Mouse (Mus musculus) E14TG2a.4 (cell line): ENCODE measurements around the gene Sap30bp.

Source experiments
- H3K27me3 ChIP-seq: 2 replicates; pipeline ENCODE4 v1.6.1; 2014; ENCODE audit warnings: low read length, control low read depth; ENCODE audit not compliant: insufficient read depth
- H3K36me3 ChIP-seq: 2 replicates; pipeline ENCODE4 v1.6.1; 2014; ENCODE audit warnings: low read length, control low read depth; ENCODE audit not compliant: insufficient read depth
- H3K4me1 ChIP-seq: replicated peaks from 2 replicates; pipeline ENCODE4 v1.6.1; 2014; ENCODE audit warnings: low read depth, low read length, control low read depth
- H3K4me3 ChIP-seq: replicated peaks from 2 replicates; pipeline ENCODE4 v1.5.1; 2014; ENCODE audit warnings: mild to moderate bottlenecking, low read length
- H3K9me3 ChIP-seq: 2 replicates; pipeline ENCODE4 v1.6.1; 2014; ENCODE audit warnings: low read length, control low read depth
- CTCF ChIP-seq: conservative IDR thresholded peaks from 2 replicates; pipeline ENCODE4 v1.5.1; 2014; ENCODE audit warnings: low read length
- NANOG ChIP-seq: IDR thresholded peaks from 2 replicates; pipeline ENCODE4 v1.6.1; 2014; ENCODE audit warnings: borderline replicate concordance, low read length, mixed read lengths
- POU5F1 ChIP-seq: IDR thresholded peaks from 2 replicates; pipeline ENCODE4 v1.6.1; 2014; ENCODE audit warnings: low read length, borderline replicate concordance

Gene Sap30bp

GRCm38 (mm10) chr11:116005701-116006419 is 72.8 kb downstream of the Sap30bp start:
- no peaks in the 10 kb centered on the region for H3K9me3 ChIP-seq
- H3K4me3 ChIP-seq, result peak overlapping the region; percentile 66
- TF ChIP-seq CTCF, result no peak
- TF ChIP-seq POU5F1, result no peak
- TF ChIP-seq NANOG, result no peak
- peaks cover 12% of the 10 kb centered on the region for H3K27me3 ChIP-seq
- H3K36me3 ChIP-seq, result peaks cover 54% of the 10 kb centered on the region
- H3K4me1 ChIP-seq, result peaks cover 83% of the 10 kb centered on the region

GRCm38 (mm10) chr11:116007095-116007850 is 74.2 kb downstream of the Sap30bp start:
- TF ChIP-seq NANOG (no peak), POU5F1 (no peak), CTCF (no peak)
- H3K27me3 ChIP-seq, result peaks cover 12% of the 10 kb centered on the region
- no peak overlapping the region; the same call in 1 of the 2 replicates for H3K4me3 ChIP-seq
- no peaks in the 10 kb centered on the region for H3K9me3 ChIP-seq
- peaks cover 56% of the 10 kb centered on the region for H3K36me3 ChIP-seq
- peaks cover 89% of the 10 kb centered on the region for H3K4me1 ChIP-seq

- Histone ChIP-seq H3K4me1 (peaks cover 90% of the 10 kb centered on the region), H3K27me3 (peaks cover 7% of the 10 kb centered on the region), H3K9me3 (no peaks in the 10 kb centered on the region), H3K36me3 (peaks cover 56% of the 10 kb centered on the region), H3K4me3 (no peak overlapping the region)
- TF ChIP-seq NANOG (no peak), CTCF (no peak), POU5F1 (no peak)
These were observed 75.3 kb downstream of the Sap30bp start for GRCm38 (mm10) chr11:116008411-116008810.

GRCm38 (mm10) chr11:116008832-116009375 is 75.8 kb downstream of the Sap30bp start:
- Histone ChIP-seq H3K4me3 (no peak overlapping the region), H3K4me1 (peaks cover 86% of the 10 kb centered on the region), H3K9me3 (no peaks in the 10 kb centered on the region), H3K36me3 (peaks cover 56% of the 10 kb centered on the region), H3K27me3 (peaks cover 2% of the 10 kb centered on the region)
- TF ChIP-seq POU5F1 (no peak), CTCF (no peak), NANOG (no peak)

GRCm38 (mm10) chr11:116009661-116010060 is 76.6 kb downstream of the Sap30bp start:
- Histone ChIP-seq H3K4me1 (peaks cover 78% of the 10 kb centered on the region), H3K36me3 (peaks cover 56% of the 10 kb centered on the region), H3K27me3 (peaks cover 1% of the 10 kb centered on the region), H3K4me3 (no peak overlapping the region), H3K9me3 (no peaks in the 10 kb centered on the region)
- TF ChIP-seq POU5F1, result no peak
- TF ChIP-seq CTCF, result no peak
- TF ChIP-seq NANOG, result no peak

- TF ChIP-seq POU5F1 (no peak), CTCF (no peak), NANOG (no peak)
- H3K36me3 ChIP-seq, result peaks cover 56% of the 10 kb centered on the region
These were observed 77.1 kb downstream of the Sap30bp start for GRCm38 (mm10) chr11:116010146-116010545.

GRCm38 (mm10) chr11:116010948-116011347 is 77.9 kb downstream of the Sap30bp start:
- Histone ChIP-seq H3K36me3 (peaks cover 51% of the 10 kb centered on the region), H3K4me3 (peak overlapping the region; percentile 92), H3K27me3 (peaks cover 5% of the 10 kb centered on the region), H3K4me1 (peaks cover 67% of the 10 kb centered on the region), H3K9me3 (no peaks in the 10 kb centered on the region)
- TF ChIP-seq POU5F1, result no peak

More at GRCm38 (mm10) chr11:116010146-116010545, 77.1 kb downstream of the Sap30bp start:
- H3K4me3 ChIP-seq, result no peak overlapping the region
- H3K27me3 ChIP-seq, result peaks cover 3% of the 10 kb centered on the region
- no peaks in the 10 kb centered on the region for H3K9me3 ChIP-seq
- H3K4me1 ChIP-seq, result peaks cover 75% of the 10 kb centered on the region

GRCm38 (mm10) chr11:116011529-116012261 is 78.6 kb downstream of the Sap30bp start:
- Histone ChIP-seq H3K4me1 (peaks cover 60% of the 10 kb centered on the region), H3K4me3 (peak overlapping the region; percentile 92), H3K27me3 (peaks cover 5% of the 10 kb centered on the region), H3K9me3 (no peaks in the 10 kb centered on the region), H3K36me3 (peaks cover 44% of the 10 kb centered on the region)
- TF ChIP-seq CTCF (no peak), POU5F1 (no peak), NANOG (no peak)
